Mouse (Mus musculus) hindbrain, embryonic 13.5 days (tissue): ENCODE results near the gene Eef2. TPM values are rescaled to one million over a fixed set of nuclear protein-coding genes. Genes with fewer than 3 reads are reported as not detected.

Source experiments
- ATAC-seq: fragments of 200-750 bp; cut with Nextera tagmentation; 2 replicates; pipeline ENCODE4 v1.8.0; 2017; ENCODE audit warnings: moderate TSS enrichment; ENCODE audit not compliant: low FRiP score
- H3K27ac ChIP-seq: fragments of 300-500 bp; sonication (generic); 2 replicates; pipeline ENCODE4 v1.5.1; 2015; ENCODE audit warnings: inconsistent platforms, mild to moderate bottlenecking, moderate library complexity
- H3K27me3 ChIP-seq: fragments of 300-500 bp; sonication (generic); 2 replicates; pipeline ENCODE4 v1.6.1; 2015; ENCODE audit warnings: mild to moderate bottlenecking, inconsistent platforms
- H3K36me3 ChIP-seq: fragments of 300-500 bp; sonication (generic); 2 replicates; pipeline ENCODE4 v1.6.1; 2015; ENCODE audit warnings: mild to moderate bottlenecking, inconsistent platforms
- H3K4me1 ChIP-seq: fragments of 300-500 bp; sonication (generic); replicated peaks from 2 replicates; pipeline ENCODE4 v1.6.1; 2015; ENCODE audit warnings: inconsistent platforms
- H3K4me2 ChIP-seq: fragments of 300-500 bp; sonication (generic); 2 replicates; pipeline ENCODE4 v1.6.1; 2015; ENCODE audit warnings: inconsistent platforms, mild to moderate bottlenecking, moderate library complexity
- H3K4me3 ChIP-seq: fragments of 300-500 bp; sonication (generic); 2 replicates; pipeline ENCODE4 v1.5.1; 2015; ENCODE audit warnings: mild to moderate bottlenecking, inconsistent platforms
- H3K9ac ChIP-seq: fragments of 300-500 bp; sonication (generic); 2 replicates; pipeline ENCODE4 v1.6.1; 2015; ENCODE audit warnings: mild to moderate bottlenecking, inconsistent platforms
- H3K9me3 ChIP-seq: fragments of 300-500 bp; sonication (generic); 2 replicates; pipeline ENCODE4 v1.6.1; 2016; ENCODE audit warnings: inconsistent platforms
- WGBS: fragments of 180-500 bp; shearing (Covaris S2); methylation state at CpG from one replicate; pipeline ENCODE4 v1.1.7; 2015; 5-methylcytosine and 5-hydroxymethylcytosine counted together
- polyA plus RNA-seq: library from polyadenylated mRNA; unstranded; fragments of >200 nt; fragmentation: Nextera tagmentation; extraction: Ambion mirVana; gene quantifications from 2 replicates; pipeline ENCODE4 v1.2.1, GENCODE M21; 2015

Eef2 gene
- polyA plus RNA-seq, 1 experiment from 2014 or later: 561 TPM

DNA sequence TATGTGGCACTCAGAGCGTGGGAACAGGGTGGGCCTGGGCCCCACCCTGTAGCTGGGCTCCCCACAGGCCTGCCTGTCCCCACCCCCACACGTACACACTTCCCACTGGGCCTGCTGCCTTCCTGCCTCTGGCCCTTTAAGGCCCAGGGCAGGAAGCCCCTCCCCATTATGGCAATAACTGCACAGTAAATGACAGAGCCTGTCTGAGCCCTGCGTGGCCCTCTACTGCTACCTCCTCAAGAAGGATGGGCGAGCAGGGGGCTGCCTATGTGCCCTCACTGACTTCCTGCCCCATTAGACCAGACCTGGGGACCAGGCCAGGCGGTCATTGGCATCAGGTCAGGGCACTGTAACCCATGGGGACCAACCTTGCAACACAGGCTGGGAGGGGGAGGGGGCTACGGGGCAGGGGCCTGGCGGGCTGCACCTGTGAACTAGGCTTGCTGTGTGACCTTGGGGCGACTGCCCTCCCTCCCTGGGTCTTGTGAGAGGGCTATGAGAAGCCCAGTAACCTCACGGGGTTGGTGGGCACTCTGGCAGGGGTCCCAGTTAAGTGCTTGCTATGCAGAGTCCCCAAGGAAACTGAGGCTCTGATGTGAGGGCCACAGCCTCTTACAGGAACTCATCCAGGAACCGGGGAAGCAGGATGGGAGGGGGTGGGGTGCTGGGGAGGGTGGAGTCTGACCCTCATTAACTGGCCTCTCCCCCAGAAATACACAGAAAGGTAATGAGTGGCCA lies 35.5 kb upstream of the Eef2 start:
- peaks cover 26% of the 10 kb centered on the region for H3K36me3 ChIP-seq
- 67% methylated on average over 10 of the region's 10 CpGs for WGBS
- peaks cover 59% of the 10 kb centered on the region for H3K4me1 ChIP-seq
- no peak for ATAC-seq
- H3K27ac ChIP-seq: peak overlapping the region; percentile 40
- no peaks in the 10 kb centered on the region for H3K9me3 ChIP-seq
- H3K4me2 ChIP-seq: peak overlapping the region; percentile 96
- peaks cover under 1% of the 10 kb centered on the region; the same call in 1 of the 2 replicates for H3K27me3 ChIP-seq
- H3K9ac ChIP-seq: peak overlapping the region; percentile 93; the same call in 1 of the 2 replicates
- H3K4me3 ChIP-seq: peak overlapping the region; percentile 4; the same call in 1 of the 2 replicates

DNA sequence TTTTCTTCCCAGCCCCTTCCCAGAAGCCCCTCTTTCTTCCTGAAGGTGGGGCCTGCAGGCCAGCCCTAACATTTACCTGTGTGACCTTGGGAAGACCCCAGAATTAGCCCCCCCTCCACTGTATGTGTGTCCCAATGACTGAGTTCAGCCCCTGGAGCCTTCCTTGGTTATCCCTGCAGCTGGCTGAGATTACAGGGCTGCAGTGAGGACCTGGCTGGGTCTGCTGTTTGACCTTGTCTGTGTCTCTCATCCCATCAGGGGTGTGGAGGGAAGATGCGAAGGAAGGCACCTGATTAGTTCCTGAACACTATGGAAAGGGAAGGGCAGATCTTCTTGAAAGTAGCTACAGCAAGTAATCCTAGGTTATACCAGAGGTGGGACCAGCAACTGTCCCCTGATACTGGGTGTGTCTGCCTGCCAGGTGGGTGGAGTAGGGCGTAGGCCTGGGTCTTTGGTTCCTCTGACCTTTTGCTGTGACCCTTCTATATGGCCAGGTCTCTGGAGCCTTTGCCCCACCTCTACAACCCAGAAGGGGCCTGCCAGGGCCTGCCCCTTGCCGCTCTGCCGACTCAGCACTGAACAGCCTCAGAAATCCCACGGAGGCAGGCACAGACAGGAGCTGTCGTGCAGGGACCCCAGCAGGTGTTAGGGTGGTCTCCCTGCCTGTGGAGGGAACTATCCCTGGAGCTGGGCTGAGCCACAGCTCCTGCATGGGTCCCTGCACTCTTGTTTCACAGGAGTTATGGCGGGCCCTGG lies 34.8 kb upstream of the Eef2 start:
- ATAC-seq: no peak
- Histone ChIP-seq H3K4me2 (no peak overlapping the region), H3K4me1 (peaks cover 60% of the 10 kb centered on the region), H3K27me3 (no peaks in the 10 kb centered on the region), H3K36me3 (peaks cover 33% of the 10 kb centered on the region), H3K9me3 (no peaks in the 10 kb centered on the region), H3K27ac (0 out of 2 replicates have a peak overlapping the region, but pooled peaks have one; percentile 8), H3K9ac (peak overlapping the region; percentile 93; the same call in 1 of the 2 replicates), H3K4me3 (no peak overlapping the region)
- 79% methylated on average over 7 of the region's 7 CpGs for WGBS

DNA sequence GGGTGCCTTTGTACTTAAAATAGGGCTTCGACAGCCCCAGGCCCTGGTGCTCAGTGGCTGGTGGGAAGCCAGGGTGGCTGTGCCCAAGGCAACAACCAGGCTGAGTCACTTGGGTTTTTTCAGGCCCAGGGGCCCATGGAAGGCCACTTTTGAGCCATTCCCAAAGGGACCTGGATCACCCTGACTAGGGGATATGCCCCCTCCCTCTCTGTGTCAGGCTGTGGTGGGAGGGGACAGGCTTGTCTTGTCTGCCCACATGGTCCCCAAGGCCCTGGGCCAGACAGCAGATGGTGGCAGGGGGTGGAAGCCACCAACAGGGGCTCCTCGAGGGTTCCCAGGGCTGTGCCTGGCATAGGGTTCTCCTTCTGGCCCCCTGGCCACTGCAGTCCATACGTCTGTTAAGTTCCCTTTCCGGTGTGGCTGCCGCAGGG lies 33.9 kb upstream of the Eef2 start:
- Histone ChIP-seq H3K36me3 (peaks cover 43% of the 10 kb centered on the region), H3K9me3 (no peaks in the 10 kb centered on the region), H3K4me1 (peaks cover 62% of the 10 kb centered on the region), H3K9ac (peak overlapping the region; percentile 93), H3K4me2 (no peak overlapping the region), H3K27ac (peak overlapping the region; percentile 44), H3K27me3 (no peaks in the 10 kb centered on the region), H3K4me3 (no peak overlapping the region)
- WGBS: 35% methylated on average over 5 of the region's 5 CpGs
- no peak for ATAC-seq

DNA sequence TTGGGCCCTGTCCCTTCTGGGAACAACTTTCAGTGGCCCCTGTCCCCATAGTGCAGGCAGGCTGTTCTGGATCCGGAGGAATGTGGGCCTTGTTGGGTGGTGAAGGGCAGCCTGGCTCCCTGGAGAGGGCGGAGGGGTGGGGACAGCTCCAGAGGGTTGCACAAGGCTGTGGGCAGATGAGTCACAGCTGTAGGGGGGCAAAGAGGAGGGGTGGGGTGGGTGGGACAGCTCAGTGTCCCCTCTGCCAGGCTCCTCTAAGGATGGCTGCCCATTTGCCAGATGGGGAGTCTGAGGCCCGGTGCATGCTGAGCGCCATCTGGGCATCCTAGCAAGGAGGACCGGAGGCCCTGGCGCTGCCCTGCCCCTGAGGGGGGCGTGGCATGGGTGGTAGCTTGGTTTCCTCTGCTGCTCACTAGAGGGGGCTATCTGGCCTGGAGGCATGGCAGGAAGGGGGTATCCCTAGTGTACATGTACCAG lies 33.2 kb upstream of the Eef2 start:
- peaks cover 60% of the 10 kb centered on the region for H3K4me1 ChIP-seq
- peak overlapping the region; percentile 44; the same call in 1 of the 2 replicates for H3K27ac ChIP-seq
- no peak overlapping the region for H3K4me3 ChIP-seq
- WGBS: 91% methylated on average over 7 of the region's 7 CpGs
- no peak for ATAC-seq
- H3K27me3 ChIP-seq: no peaks in the 10 kb centered on the region
- H3K9ac ChIP-seq: peak overlapping the region; percentile 49
- no peaks in the 10 kb centered on the region for H3K9me3 ChIP-seq
- peaks cover 49% of the 10 kb centered on the region for H3K36me3 ChIP-seq
- no peak overlapping the region for H3K4me2 ChIP-seq

DNA sequence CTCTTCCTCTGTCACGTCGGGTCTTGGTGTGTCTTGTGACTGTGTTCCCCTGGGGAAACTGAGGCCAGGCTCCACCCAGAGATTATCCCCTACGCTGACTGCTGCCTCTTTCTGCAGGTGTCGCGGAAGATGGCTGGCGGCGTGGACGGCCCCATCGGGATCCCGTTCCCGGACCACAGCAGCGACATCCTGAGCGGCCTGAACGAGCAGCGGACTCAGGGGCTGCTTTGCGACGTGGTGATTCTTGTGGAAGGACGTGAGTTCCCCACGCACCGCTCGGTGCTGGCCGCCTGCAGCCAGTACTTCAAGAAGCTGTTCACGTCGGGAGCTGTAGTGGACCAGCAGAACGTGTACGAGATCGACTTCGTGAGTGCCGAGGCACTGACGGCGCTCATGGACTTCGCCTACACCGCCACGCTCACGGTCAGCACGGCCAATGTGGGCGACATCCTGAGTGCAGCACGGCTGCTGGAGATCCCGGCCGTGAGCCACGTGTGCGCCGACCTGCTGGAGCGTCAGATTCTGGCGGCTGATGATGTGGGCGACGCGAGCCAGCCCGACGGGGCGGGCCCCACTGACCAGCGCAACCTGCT lies 32.5 kb upstream of the Eef2 start:
- ATAC-seq: no peak
- Histone ChIP-seq H3K9ac (no peak overlapping the region), H3K4me1 (peaks cover 52% of the 10 kb centered on the region), H3K36me3 (peaks cover 57% of the 10 kb centered on the region), H3K27me3 (no peaks in the 10 kb centered on the region), H3K27ac (no peak overlapping the region), H3K9me3 (no peaks in the 10 kb centered on the region), H3K4me2 (no peak overlapping the region), H3K4me3 (no peak overlapping the region)
- 96% methylated on average over 52 of the region's 52 CpGs for WGBS

DNA sequence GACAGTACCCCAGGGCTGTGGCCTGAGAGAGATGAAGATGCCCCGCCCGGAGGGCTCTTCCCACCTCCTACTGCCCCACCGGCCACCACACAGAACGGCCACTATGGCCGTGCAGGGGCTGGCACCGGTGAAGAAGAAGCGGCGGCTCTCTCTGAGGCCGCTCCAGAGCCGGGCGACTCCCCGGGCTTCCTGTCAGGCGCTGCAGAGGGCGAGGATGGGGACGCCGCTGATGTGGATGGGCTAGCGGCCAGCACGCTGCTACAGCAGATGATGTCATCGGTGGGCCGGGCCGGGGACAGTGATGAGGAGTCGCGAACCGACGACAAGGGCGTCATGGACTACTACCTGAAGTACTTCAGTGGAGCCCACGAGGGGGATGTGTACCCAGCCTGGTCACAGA lies 31.8 kb upstream of the Eef2 start:
- Histone ChIP-seq H3K9me3 (no peaks in the 10 kb centered on the region), H3K4me3 (no peak overlapping the region), H3K27me3 (no peaks in the 10 kb centered on the region), H3K4me1 (peaks cover 45% of the 10 kb centered on the region), H3K9ac (no peak overlapping the region), H3K36me3 (peaks cover 64% of the 10 kb centered on the region), H3K27ac (no peak overlapping the region), H3K4me2 (no peak overlapping the region)
- no peak for ATAC-seq
- WGBS: 94% methylated on average over 27 of the region's 27 CpGs

DNA sequence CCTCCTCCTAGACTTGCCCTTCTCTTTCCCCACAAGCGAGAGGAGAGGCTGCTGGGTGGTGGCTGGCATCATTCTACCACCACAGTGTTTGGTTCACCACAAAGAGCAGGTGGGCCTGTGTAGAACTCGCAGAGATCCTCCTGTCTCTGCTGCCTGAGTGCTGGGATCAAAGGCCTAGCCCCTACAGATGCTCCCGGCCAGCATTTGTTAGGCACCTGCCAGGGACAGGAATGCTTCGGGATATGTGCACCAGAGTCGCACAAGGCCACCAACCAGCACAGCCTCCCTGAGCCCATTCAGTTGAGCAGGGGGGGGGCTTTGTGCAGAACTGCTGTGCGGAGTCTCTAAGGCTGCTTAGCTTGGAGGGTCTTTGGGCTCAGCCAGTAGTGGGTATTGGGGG lies 31.1 kb upstream of the Eef2 start:
- no peaks in the 10 kb centered on the region for H3K9me3 ChIP-seq
- H3K4me3 ChIP-seq: no peak overlapping the region
- H3K27ac ChIP-seq: no peak overlapping the region
- H3K9ac ChIP-seq: no peak overlapping the region
- H3K27me3 ChIP-seq: no peaks in the 10 kb centered on the region
- 93% methylated on average over 6 of the region's 6 CpGs for WGBS
- H3K4me2 ChIP-seq: no peak overlapping the region
- H3K36me3 ChIP-seq: peaks cover 70% of the 10 kb centered on the region
- no peak for ATAC-seq
- peaks cover 39% of the 10 kb centered on the region for H3K4me1 ChIP-seq

DNA sequence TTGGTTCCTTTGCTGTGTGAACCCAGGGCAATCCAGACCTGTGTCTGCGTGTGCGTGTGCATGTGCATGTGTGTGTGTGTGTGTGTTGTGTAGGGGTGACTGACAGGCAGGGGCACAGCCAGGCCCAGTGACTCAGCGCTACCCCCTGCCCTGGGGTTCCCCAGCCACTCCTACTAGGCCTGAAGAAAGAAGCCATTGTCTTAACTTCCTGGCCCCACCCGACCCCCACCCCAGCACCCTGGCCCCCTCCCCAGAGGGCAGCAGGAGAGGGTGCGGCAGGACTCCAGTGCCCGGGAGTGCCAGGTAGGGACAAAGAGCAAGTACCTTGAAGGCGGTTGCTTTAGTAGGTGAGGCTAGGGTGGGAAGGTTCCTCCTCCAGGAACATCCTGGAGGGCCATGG lies 30.7 kb upstream of the Eef2 start:
- no peak for ATAC-seq
- no peak overlapping the region for H3K4me3 ChIP-seq
- H3K36me3 ChIP-seq: peaks cover 74% of the 10 kb centered on the region
- no peak overlapping the region for H3K27ac ChIP-seq
- H3K4me1 ChIP-seq: peaks cover 34% of the 10 kb centered on the region
- no peak overlapping the region for H3K4me2 ChIP-seq
- H3K9ac ChIP-seq: no peak overlapping the region
- WGBS: 91% methylated on average over 7 of the region's 7 CpGs
- no peaks in the 10 kb centered on the region for H3K27me3 ChIP-seq
- H3K9me3 ChIP-seq: no peaks in the 10 kb centered on the region

DNA sequence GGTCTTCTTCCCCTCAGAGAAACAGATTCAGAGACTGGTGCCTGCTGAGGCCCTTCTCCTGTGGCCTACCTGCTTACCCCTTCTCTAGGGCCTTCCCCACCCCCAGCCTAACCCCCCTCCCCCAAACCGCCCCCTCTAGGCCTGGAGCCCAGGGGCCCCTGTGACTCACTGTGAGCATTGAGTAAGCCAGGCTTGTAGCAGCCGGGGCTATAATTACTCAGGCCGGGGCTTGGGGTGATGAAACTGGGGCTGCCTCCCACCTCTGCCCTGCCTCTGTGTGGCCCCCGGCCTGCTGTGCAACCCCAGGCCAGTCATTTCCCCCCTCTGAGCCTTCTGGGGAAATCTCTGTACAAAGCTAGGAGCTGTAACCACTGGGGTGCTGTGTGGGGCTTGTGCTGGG lies 30.1 kb upstream of the Eef2 start:
- no peak overlapping the region for H3K4me2 ChIP-seq
- H3K9me3 ChIP-seq: no peaks in the 10 kb centered on the region
- no peak overlapping the region for H3K9ac ChIP-seq
- peaks cover 29% of the 10 kb centered on the region for H3K4me1 ChIP-seq
- ATAC-seq: no peak
- no peak overlapping the region for H3K27ac ChIP-seq
- peaks cover 74% of the 10 kb centered on the region for H3K36me3 ChIP-seq
- H3K4me3 ChIP-seq: no peak overlapping the region
- H3K27me3 ChIP-seq: no peaks in the 10 kb centered on the region
- whole genome bisulfite sequencing: 92% methylated on average over 4 of the region's 4 CpGs

DNA sequence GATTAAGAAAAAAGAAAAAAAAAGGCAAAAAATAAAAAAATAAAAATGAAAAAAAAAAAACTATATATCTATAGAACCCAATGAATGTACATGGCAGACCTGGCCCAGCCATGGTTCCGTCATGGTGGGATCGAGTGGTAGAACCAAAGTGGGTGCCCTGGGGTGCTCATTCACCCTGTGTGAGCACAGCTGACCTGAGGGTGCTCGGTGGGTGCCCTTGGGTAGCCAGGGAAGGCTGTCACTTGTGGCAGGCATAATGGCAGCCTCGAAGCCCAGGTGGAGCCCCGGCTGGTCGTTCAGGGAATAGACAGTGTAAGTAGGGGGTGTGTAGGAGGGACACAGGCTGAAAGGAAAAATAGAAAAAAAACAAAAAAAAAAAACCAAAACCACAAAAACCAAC lies 25.2 kb upstream of the Eef2 start:
- no peaks in the 10 kb centered on the region for H3K9me3 ChIP-seq
- no peak for ATAC-seq
- no peak overlapping the region for H3K27ac ChIP-seq
- H3K4me1 ChIP-seq: peaks cover 5% of the 10 kb centered on the region; the same call in 1 of the 2 replicates
- 71% methylated on average over 6 of the region's 6 CpGs for WGBS
- no peak overlapping the region for H3K4me2 ChIP-seq
- peaks cover 86% of the 10 kb centered on the region for H3K36me3 ChIP-seq
- no peak overlapping the region for H3K4me3 ChIP-seq
- no peaks in the 10 kb centered on the region for H3K27me3 ChIP-seq
- no peak overlapping the region for H3K9ac ChIP-seq

DNA sequence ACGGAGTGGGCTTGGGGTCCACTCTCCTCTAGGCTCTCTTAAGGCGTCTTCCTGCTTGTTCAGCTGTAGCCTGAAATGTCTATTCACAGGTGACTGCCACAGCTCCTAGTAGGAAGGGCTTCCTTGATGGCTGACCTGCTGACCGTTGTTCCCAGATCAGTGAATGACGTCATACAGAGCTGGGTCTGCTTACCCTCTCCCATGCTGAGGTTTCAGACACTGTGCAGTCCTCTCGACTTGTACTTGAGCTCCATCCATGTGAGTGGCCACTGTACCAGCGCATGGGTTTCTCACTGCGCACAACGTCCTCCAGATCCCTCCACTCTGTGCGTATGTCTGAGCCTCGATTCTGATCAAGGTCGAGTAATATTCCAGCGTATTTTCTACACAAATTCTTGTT lies 23.8 kb upstream of the Eef2 start:
- no peaks in the 10 kb centered on the region for H3K4me1 ChIP-seq
- H3K4me3 ChIP-seq: no peak overlapping the region
- H3K36me3 ChIP-seq: peaks cover 86% of the 10 kb centered on the region
- H3K9ac ChIP-seq: no peak overlapping the region
- ATAC-seq: no peak
- H3K27ac ChIP-seq: peak overlapping the region; percentile 55
- no peaks in the 10 kb centered on the region for H3K9me3 ChIP-seq
- H3K27me3 ChIP-seq: no peaks in the 10 kb centered on the region
- no peak overlapping the region for H3K4me2 ChIP-seq
- 79% methylated on average over 12 of the region's 12 CpGs for WGBS

DNA sequence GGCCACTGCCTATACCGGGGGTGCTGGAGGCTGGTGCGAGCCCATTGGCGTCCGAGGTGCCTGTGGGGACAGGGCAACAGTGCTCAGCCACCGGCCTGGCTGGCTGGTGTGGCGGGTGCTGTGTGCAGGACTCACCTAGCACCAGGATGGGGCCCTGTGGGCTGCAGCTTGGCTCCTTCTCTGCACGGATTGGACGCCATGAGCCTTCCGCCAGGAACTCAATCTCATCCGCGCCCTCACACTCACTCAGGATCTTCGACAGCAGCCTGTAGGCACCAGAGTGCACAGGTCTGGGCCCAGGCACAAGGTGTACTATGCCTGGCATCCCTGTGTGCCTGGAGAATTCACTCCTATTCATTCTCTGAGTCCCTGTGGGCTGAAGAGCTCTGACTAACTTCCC lies 22.1 kb upstream of the Eef2 start:
- no peaks in the 10 kb centered on the region for H3K27me3 ChIP-seq
- H3K4me1 ChIP-seq: no peaks in the 10 kb centered on the region
- H3K4me3 ChIP-seq: no peak overlapping the region
- 93% methylated on average over 12 of the region's 12 CpGs for WGBS
- H3K4me2 ChIP-seq: no peak overlapping the region
- no peaks in the 10 kb centered on the region for H3K9me3 ChIP-seq
- H3K9ac ChIP-seq: no peak overlapping the region
- ATAC-seq: no peak
- H3K36me3 ChIP-seq: peaks cover 86% of the 10 kb centered on the region
- no peak overlapping the region for H3K27ac ChIP-seq
